Mouse (Mus musculus): ENCODE data around the gene Spdef. TPM values are rescaled to one million over a fixed set of nuclear protein-coding genes. Genes with fewer than 3 reads are reported as not detected.

Spdef gene
- polyA plus RNA-seq, 1 experiment from 2014 or later, result 0.56 TPM

- H3K36me3 ChIP-seq, result no peaks in the 10 kb centered on the region
- WGBS, result 83% methylated on average over 9 of the region's 9 CpGs
- ATAC-seq (ENCODE audit: low read depth), result no peak
Measured at GRCm38 (mm10) chr17:27721125-27721664, 7.6 kb downstream of the Spdef start.

GRCm38 (mm10) chr17:27720326-27720725 lies 8.4 kb downstream of the Spdef start:
- Histone ChIP-seq H3K4me2 (no peak overlapping the region), H3K9ac (no peak overlapping the region), H3K27ac (replicated peaks) (no peak overlapping the region), H3K4me3 (no peak overlapping the region), H3K4me1 (replicated peaks) (peaks cover 19% of the 10 kb centered on the region), H3K9me3 (no peaks in the 10 kb centered on the region), H3K27me3 (peaks cover 14% of the 10 kb centered on the region; the same call in 1 of the 2 replicates), H3K36me3 (no peaks in the 10 kb centered on the region)
- no peak for ATAC-seq (ENCODE audit: low read depth)
- WGBS, result 59% methylated on average over 9 of the region's 9 CpGs

More at GRCm38 (mm10) chr17:27721125-27721664, 7.6 kb downstream of the Spdef start:
- H3K9ac ChIP-seq, result no peak overlapping the region
- peaks cover 14% of the 10 kb centered on the region; the same call in 1 of the 2 replicates for H3K27me3 ChIP-seq
- peaks cover 26% of the 10 kb centered on the region for H3K4me1 ChIP-seq (replicated peaks)
- H3K4me2 ChIP-seq, result no peak overlapping the region
- H3K27ac ChIP-seq (replicated peaks), result no peak overlapping the region
- no peaks in the 10 kb centered on the region for H3K9me3 ChIP-seq
- no peak overlapping the region for H3K4me3 ChIP-seq

- no peaks in the 10 kb centered on the region for H3K36me3 ChIP-seq
- H3K9me3 ChIP-seq, result no peaks in the 10 kb centered on the region
- peaks cover 14% of the 10 kb centered on the region; the same call in 1 of the 2 replicates for H3K27me3 ChIP-seq
- ATAC-seq (ENCODE audit: low read depth), result no peak
- no peak overlapping the region for H3K9ac ChIP-seq
- no peak overlapping the region for H3K4me2 ChIP-seq
- H3K27ac ChIP-seq (replicated peaks), result no peak overlapping the region
- WGBS, result 73% methylated on average over 14 of the region's 14 CpGs
- H3K4me1 ChIP-seq (replicated peaks), result peaks cover 14% of the 10 kb centered on the region
- H3K4me3 ChIP-seq, result no peak overlapping the region
Measured at GRCm38 (mm10) chr17:27719663-27720062, 9.1 kb downstream of the Spdef start.

DNA sequence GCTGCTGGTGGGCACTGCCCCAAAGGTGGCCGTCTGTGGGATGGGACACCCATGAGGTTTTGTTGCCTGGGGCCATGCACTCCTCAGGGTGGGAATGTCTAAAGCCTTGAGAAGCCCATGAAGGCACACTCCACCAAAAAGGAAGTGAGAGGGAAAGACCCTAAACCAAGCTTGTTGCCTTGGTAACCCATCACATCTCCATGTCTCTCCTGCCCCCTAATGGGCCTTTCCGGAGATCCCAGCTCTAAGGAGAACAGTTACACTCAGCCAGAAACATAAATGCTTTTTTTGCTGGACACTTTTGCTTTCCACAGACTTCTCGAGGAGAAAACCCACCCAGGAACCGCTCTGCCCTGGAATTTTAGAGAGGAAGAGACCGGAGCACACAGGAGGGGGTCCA lies 10.5 kb downstream of the Spdef start:
- ATAC-seq (ENCODE audit: low read depth), result no peak

GRCm38 (mm10) chr17:27716804-27717203 lies 12.0 kb downstream of the Spdef start:
- 6% methylated on average over 16 of the region's 16 CpGs for WGBS
- no peak for ATAC-seq (ENCODE audit: low read depth)
- Histone ChIP-seq H3K9me3 (no peaks in the 10 kb centered on the region), H3K27ac (replicated peaks) (no peak overlapping the region), H3K27me3 (peaks cover 18% of the 10 kb centered on the region; the same call in 1 of the 2 replicates), H3K4me1 (replicated peaks) (peaks cover 14% of the 10 kb centered on the region), H3K4me2 (peak overlapping the region; percentile 48), H3K9ac (peak overlapping the region; percentile 31; the same call in 1 of the 2 replicates), H3K4me3 (peak overlapping the region; percentile 8; the same call in 1 of the 2 replicates), H3K36me3 (no peaks in the 10 kb centered on the region)

More for the DNA sequence above, 10.5 kb downstream of the Spdef start:
- no peaks in the 10 kb centered on the region for H3K36me3 ChIP-seq
- H3K4me1 ChIP-seq (replicated peaks), result peaks cover 14% of the 10 kb centered on the region
- H3K4me2 ChIP-seq, result no peak overlapping the region
- H3K4me3 ChIP-seq, result no peak overlapping the region
- H3K9me3 ChIP-seq, result no peaks in the 10 kb centered on the region
- WGBS, result 46% methylated on average over 5 of the region's 5 CpGs
- no peak overlapping the region for H3K27ac ChIP-seq (replicated peaks)
- H3K9ac ChIP-seq, result no peak overlapping the region
- H3K27me3 ChIP-seq, result peaks cover 18% of the 10 kb centered on the region; the same call in 1 of the 2 replicates

DNA sequence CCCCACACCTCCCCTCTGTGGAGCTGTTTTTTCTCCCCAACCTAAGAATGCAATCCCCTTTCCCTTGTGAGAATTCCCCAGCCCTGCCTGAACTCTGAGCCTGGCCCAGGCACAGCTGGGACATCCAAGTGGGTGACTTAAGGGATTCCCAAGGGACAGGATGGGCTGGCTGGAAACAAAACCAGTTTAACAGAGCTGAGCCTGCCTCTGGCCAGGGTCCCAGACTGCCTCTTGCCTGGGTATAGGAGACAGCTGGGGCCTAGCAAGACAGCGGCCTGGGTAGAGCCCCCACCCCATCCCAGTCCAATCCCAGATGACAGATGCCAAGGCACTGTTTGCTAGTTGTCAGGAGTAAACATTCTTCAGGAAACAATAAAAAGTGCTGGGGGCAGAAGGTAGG lies 15.9 kb downstream of the Spdef start:
- ATAC-seq (ENCODE audit: low read depth), result no peak
- Histone ChIP-seq H3K4me2 (no peak overlapping the region), H3K36me3 (no peaks in the 10 kb centered on the region), H3K27ac (replicated peaks) (0 out of 2 replicates have a peak overlapping the region, but pooled peaks have one; percentile 38), H3K9me3 (no peaks in the 10 kb centered on the region), H3K4me1 (replicated peaks) (peaks cover 19% of the 10 kb centered on the region), H3K27me3 (peaks cover 16% of the 10 kb centered on the region; the same call in 1 of the 2 replicates), H3K9ac (no peak overlapping the region), H3K4me3 (no peak overlapping the region)
- WGBS, result 63% methylated on average over 1 of the region's 1 CpGs

GRCm38 (mm10) chr17:27709650-27710049 lies 19.1 kb downstream of the Spdef start:
- WGBS, result 77% methylated on average over 5 of the region's 5 CpGs
- H3K4me2 ChIP-seq, result no peak overlapping the region
- no peak overlapping the region for H3K4me3 ChIP-seq
- no peak overlapping the region for H3K27ac ChIP-seq (replicated peaks)
- H3K27me3 ChIP-seq, result peaks cover 29% of the 10 kb centered on the region
- H3K9me3 ChIP-seq, result no peaks in the 10 kb centered on the region
- no peak overlapping the region for H3K9ac ChIP-seq
- no peak for ATAC-seq (ENCODE audit: low read depth)
- H3K36me3 ChIP-seq, result peaks cover 5% of the 10 kb centered on the region; the same call in 1 of the 2 replicates
- H3K4me1 ChIP-seq (replicated peaks), result peaks cover 11% of the 10 kb centered on the region

GRCm38 (mm10) chr17:27707954-27708661 lies 20.6 kb downstream of the Spdef start:
- Histone ChIP-seq H3K4me3 (peak overlapping the region; percentile 24), H3K27me3 (peaks cover 33% of the 10 kb centered on the region), H3K9ac (no peak overlapping the region), H3K36me3 (peaks cover 6% of the 10 kb centered on the region; the same call in 1 of the 2 replicates), H3K4me2 (peak overlapping the region; percentile 50), H3K4me1 (replicated peaks) (peaks cover 11% of the 10 kb centered on the region), H3K27ac (replicated peaks) (peak overlapping the region; percentile 28; the same call in 1 of the 2 replicates), H3K9me3 (no peaks in the 10 kb centered on the region)
- peak; percentile 84 for ATAC-seq (ENCODE audit: low read depth)
- WGBS, result 2% methylated on average over 24 of the region's 25 CpGs

DNA sequence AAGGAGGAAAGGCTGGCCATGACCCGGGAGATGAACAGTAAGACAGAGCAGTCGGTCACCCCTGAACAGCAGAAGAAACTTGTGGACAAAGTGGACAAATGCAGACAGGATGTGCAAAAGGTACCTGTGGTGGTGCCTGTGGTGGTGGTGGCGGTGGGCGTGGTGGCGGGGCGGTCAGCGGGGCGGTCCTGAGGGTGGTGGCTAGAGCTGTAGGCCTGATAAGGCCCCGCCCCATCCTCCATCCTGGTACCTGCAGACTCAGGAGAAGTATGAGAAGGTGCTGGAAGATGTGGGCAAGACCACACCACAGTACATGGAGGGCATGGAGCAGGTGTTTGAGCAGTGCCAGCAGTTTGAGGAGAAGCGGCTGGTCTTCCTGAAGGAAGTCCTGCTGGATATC lies 23.1 kb downstream of the Spdef start:
- 35% methylated on average over 10 of the region's 10 CpGs for WGBS

GRCm38 (mm10) chr17:27703961-27704621 lies 24.7 kb downstream of the Spdef start:
- Histone ChIP-seq H3K36me3 (peaks cover 6% of the 10 kb centered on the region; the same call in 1 of the 2 replicates), H3K9me3 (no peaks in the 10 kb centered on the region), H3K9ac (no peak overlapping the region), H3K4me3 (no peak overlapping the region), H3K27ac (replicated peaks) (no peak overlapping the region), H3K4me2 (no peak overlapping the region), H3K4me1 (replicated peaks) (peaks cover 28% of the 10 kb centered on the region), H3K27me3 (peaks cover 33% of the 10 kb centered on the region)
- 65% methylated on average over 5 of the region's 5 CpGs for WGBS
- no peak for ATAC-seq (ENCODE audit: low read depth)

More for the DNA sequence above, 23.1 kb downstream of the Spdef start:
- no peak overlapping the region for H3K27ac ChIP-seq (replicated peaks)
- peaks cover 28% of the 10 kb centered on the region for H3K4me1 ChIP-seq (replicated peaks)
- H3K4me3 ChIP-seq, result no peak overlapping the region
- no peaks in the 10 kb centered on the region for H3K9me3 ChIP-seq
- ATAC-seq (ENCODE audit: low read depth), result no peak
- peaks cover 33% of the 10 kb centered on the region for H3K27me3 ChIP-seq
- H3K36me3 ChIP-seq, result peaks cover 6% of the 10 kb centered on the region; the same call in 1 of the 2 replicates
- no peak overlapping the region for H3K4me2 ChIP-seq
- no peak overlapping the region for H3K9ac ChIP-seq

DNA sequence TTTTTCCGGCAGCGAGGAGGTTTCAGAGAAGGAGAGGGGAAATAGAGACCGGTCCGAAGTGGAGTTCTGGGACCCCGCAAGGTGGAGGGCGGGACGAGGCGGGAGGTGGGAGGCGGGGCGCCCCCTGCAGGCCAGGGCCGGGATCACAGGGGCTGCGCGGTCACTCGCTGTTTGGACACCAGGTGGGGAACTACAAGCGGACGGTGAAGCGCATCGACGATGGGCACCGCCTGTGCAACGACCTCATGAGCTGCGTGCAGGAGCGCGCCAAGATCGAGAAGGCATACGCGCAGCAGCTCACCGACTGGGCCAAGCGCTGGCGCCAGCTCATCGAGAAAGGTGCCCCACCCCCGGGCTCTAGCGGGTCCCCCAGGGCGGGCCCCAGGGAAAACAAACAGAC lies 26.2 kb downstream of the Spdef start:
- Histone ChIP-seq H3K4me1 (replicated peaks) (peaks cover 17% of the 10 kb centered on the region), H3K4me2 (peak overlapping the region; percentile 51), H3K4me3 (peak overlapping the region; percentile 20), H3K9ac (peak overlapping the region; percentile 49; the same call in 1 of the 2 replicates), H3K36me3 (peaks cover 6% of the 10 kb centered on the region; the same call in 1 of the 2 replicates), H3K27me3 (peaks cover 30% of the 10 kb centered on the region), H3K27ac (replicated peaks) (no peak overlapping the region), H3K9me3 (no peaks in the 10 kb centered on the region)
- ATAC-seq (ENCODE audit: low read depth), result no peak
- WGBS, result 1% methylated on average over 34 of the region's 34 CpGs

DNA sequence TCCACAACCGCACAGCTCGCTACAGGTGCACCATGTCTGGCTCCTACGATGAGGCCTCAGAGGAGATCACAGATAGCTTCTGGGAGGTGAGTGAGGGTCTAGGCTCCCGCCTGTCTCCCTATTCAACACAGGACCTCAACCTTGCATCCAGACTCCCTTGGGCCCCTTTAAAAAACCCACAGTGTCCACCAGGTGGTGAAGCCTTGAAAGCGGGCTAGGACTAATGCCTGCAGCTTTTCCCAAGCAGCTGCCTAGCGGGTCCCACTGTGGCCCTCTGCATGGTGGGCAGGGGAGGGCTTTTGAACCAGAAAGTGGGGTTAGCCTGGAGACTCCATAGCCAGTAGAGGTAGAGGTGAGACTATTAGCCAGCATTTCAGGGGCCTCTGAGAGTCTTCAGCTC lies 26.9 kb downstream of the Spdef start:
- no peak overlapping the region for H3K4me3 ChIP-seq
- H3K36me3 ChIP-seq, result peaks cover 6% of the 10 kb centered on the region; the same call in 1 of the 2 replicates
- WGBS, result 60% methylated on average over 6 of the region's 6 CpGs
- H3K27ac ChIP-seq (replicated peaks), result peak overlapping the region; percentile 6; the same call in 1 of the 2 replicates
- H3K4me1 ChIP-seq (replicated peaks), result peaks cover 17% of the 10 kb centered on the region
- no peaks in the 10 kb centered on the region for H3K9me3 ChIP-seq
- peaks cover 24% of the 10 kb centered on the region for H3K27me3 ChIP-seq
- no peak overlapping the region for H3K9ac ChIP-seq
- ATAC-seq (ENCODE audit: low read depth), result no peak
- H3K4me2 ChIP-seq, result no peak overlapping the region

All from neural tube, embryonic 13.5 days (tissue).